Mouse (Mus musculus) liver, adult 2 months (tissue): ENCODE results near the gene Rpl19. TPM values are rescaled to one million over a fixed set of nuclear protein-coding genes. Genes with fewer than 3 reads are reported as not detected.

Experiments used
- DNase-seq: peaks from one replicate; pipeline ENCODE4 v3.0.0-alpha.2; 2011; ENCODE audit warnings: low read depth, low spot score; ENCODE audit errors: extremely low read depth
- H3K27ac ChIP-seq: fragments of 200-500 bp; replicated peaks from 2 replicates; pipeline ENCODE4 v1.5.1; 2012; ENCODE audit warnings: low read depth, mild to moderate bottlenecking, control low read depth, inconsistent platforms, low read length; ENCODE audit not compliant: insufficient read depth
- H3K27me3 ChIP-seq: fragments of 200-500 bp; 2 replicates; pipeline ENCODE4 v1.6.1; 2012; ENCODE audit warnings: mild to moderate bottlenecking, moderate library complexity, low read length, inconsistent platforms; ENCODE audit not compliant: control insufficient read depth, insufficient read depth
- H3K36me3 ChIP-seq: fragments of 200-500 bp; 2 replicates; pipeline ENCODE4 v1.6.1; 2012; ENCODE audit warnings: low read length, inconsistent platforms; ENCODE audit not compliant: control insufficient read depth, insufficient read depth
- H3K4me1 ChIP-seq: fragments of 200-500 bp; 2 replicates; pipeline ENCODE4 v1.6.1; 2011; ENCODE audit warnings: low read length; ENCODE audit not compliant: control insufficient read depth, insufficient read depth
- H3K4me3 ChIP-seq: fragments of 200-500 bp; 2 replicates; pipeline ENCODE4 v1.5.1; 2011; ENCODE audit warnings: low read depth, mild to moderate bottlenecking, control low read depth, low read length, moderate library complexity; ENCODE audit not compliant: insufficient read depth
- H3K79me2 ChIP-seq: fragments of 200-500 bp; 2 replicates; pipeline ENCODE4 v1.6.1; 2012; ENCODE audit warnings: inconsistent platforms, mild to moderate bottlenecking, low read length, moderate library complexity; ENCODE audit not compliant: control insufficient read depth, insufficient read depth
- H3K9ac ChIP-seq: fragments of 200-500 bp; 2 replicates; pipeline ENCODE4 v1.6.1; 2012; ENCODE audit warnings: low read depth, mild to moderate bottlenecking, control low read depth, inconsistent platforms, low read length
- CTCF ChIP-seq: fragments of 200-500 bp; IDR thresholded peaks from 2 replicates; pipeline ENCODE4 v1.5.1; 2011; ENCODE audit warnings: low read depth, low read length, control low read depth
- POLR2A ChIP-seq: fragments of 200-500 bp; IDR thresholded peaks from 2 replicates; pipeline ENCODE4 v1.6.1; 2011; ENCODE audit warnings: low read length, control low read depth; ENCODE audit not compliant: insufficient read depth; ENCODE audit errors: extremely low read depth
- WGBS: fragments of 180-500 bp; shearing (Covaris S2); methylation state at CpG from one replicate; pipeline ENCODE4 v1.1.7; 2018; 5-methylcytosine and 5-hydroxymethylcytosine counted together
- polyA plus RNA-seq: library from polyadenylated mRNA; depleted of rRNA; stranded (reverse); fragments of >200 nt; gene quantifications from 2 replicates; pipeline ENCODE4 v1.2.3, GENCODE M21; 2012
- total RNA-seq: library from RNA; depleted of rRNA; stranded (reverse); fragments of >200 nt; gene quantifications from 2 replicates; pipeline ENCODE4 v1.2.3, GENCODE M21; 2014

Gene Rpl19
- total and polyA plus RNA-seq, 2 experiments, result 224 to 614 TPM

GRCm38 (mm10) chr11:98030701-98031442 is 4.4 kb downstream of the Rpl19 start:
- peaks cover 7% of the 10 kb centered on the region for H3K79me2 ChIP-seq
- 71% methylated on average over 5 of the region's 5 CpGs for WGBS

GRCm38 (mm10) chr11:98031443-98031770 is 4.9 kb downstream of the Rpl19 start:
- H3K27me3 ChIP-seq, result peaks cover 5% of the 10 kb centered on the region; the same call in 1 of the 2 replicates
- WGBS, result 9% methylated on average over 5 of the region's 5 CpGs
- H3K4me3 ChIP-seq, result no peak overlapping the region
- H3K79me2 ChIP-seq, result peaks cover 7% of the 10 kb centered on the region
- no peak overlapping the region for H3K27ac ChIP-seq
- peak; percentile 46 for DNase-seq
- TF ChIP-seq CTCF (peak; percentile 73), POLR2A (no peak)
- H3K4me1 ChIP-seq, result peaks cover 3% of the 10 kb centered on the region
- no peak overlapping the region for H3K9ac ChIP-seq
- H3K36me3 ChIP-seq, result peaks cover 25% of the 10 kb centered on the region

More at GRCm38 (mm10) chr11:98030701-98031442, 4.4 kb downstream of the Rpl19 start:
- no peak for DNase-seq
- TF ChIP-seq CTCF (no peak), POLR2A (no peak)
- peaks cover 3% of the 10 kb centered on the region for H3K4me1 ChIP-seq
- no peak overlapping the region for H3K4me3 ChIP-seq
- no peak overlapping the region for H3K9ac ChIP-seq
- H3K27ac ChIP-seq, result no peak overlapping the region
- peaks cover 25% of the 10 kb centered on the region for H3K36me3 ChIP-seq
- peaks cover 2% of the 10 kb centered on the region; the same call in 1 of the 2 replicates for H3K27me3 ChIP-seq

- H3K36me3 ChIP-seq, result peaks cover 16% of the 10 kb centered on the region
- TF ChIP-seq CTCF (no peak), POLR2A (no peak)
- no peak for DNase-seq
- WGBS, result 83% methylated on average over 5 of the region's 5 CpGs
- H3K79me2 ChIP-seq, result no peaks in the 10 kb centered on the region
- H3K27me3 ChIP-seq, result peaks cover 5% of the 10 kb centered on the region; the same call in 1 of the 2 replicates
- peaks cover 3% of the 10 kb centered on the region for H3K4me1 ChIP-seq
- no peak overlapping the region for H3K9ac ChIP-seq
- H3K4me3 ChIP-seq, result no peak overlapping the region
- no peak overlapping the region for H3K27ac ChIP-seq
These were observed 7.6 kb downstream of the Rpl19 start for GRCm38 (mm10) chr11:98034061-98034460.

GRCm38 (mm10) chr11:98034840-98035239 is 8.3 kb downstream of the Rpl19 start:
- Histone ChIP-seq H3K9ac (no peak overlapping the region), H3K27ac (no peak overlapping the region), H3K4me3 (no peak overlapping the region), H3K79me2 (no peaks in the 10 kb centered on the region), H3K36me3 (peaks cover 11% of the 10 kb centered on the region), H3K4me1 (peaks cover 3% of the 10 kb centered on the region), H3K27me3 (peaks cover 5% of the 10 kb centered on the region; the same call in 1 of the 2 replicates)
- no peak for DNase-seq
- TF ChIP-seq POLR2A, result no peak
- TF ChIP-seq CTCF, result no peak
- WGBS, result 74% methylated on average over 4 of the region's 4 CpGs

GRCm38 (mm10) chr11:98035977-98036377 is 9.5 kb downstream of the Rpl19 start:
- no peak for TF ChIP-seq POLR2A
- TF ChIP-seq CTCF, result no peak
- H3K36me3 ChIP-seq, result peaks cover 2% of the 10 kb centered on the region

GRCm38 (mm10) chr11:98037871-98038270 is 11.4 kb downstream of the Rpl19 start:
- Histone ChIP-seq H3K9ac (no peak overlapping the region), H3K4me1 (peaks cover 2% of the 10 kb centered on the region; the same call in 1 of the 2 replicates), H3K27me3 (peaks cover 5% of the 10 kb centered on the region; the same call in 1 of the 2 replicates), H3K79me2 (no peaks in the 10 kb centered on the region), H3K4me3 (no peak overlapping the region), H3K27ac (no peak overlapping the region), H3K36me3 (no peaks in the 10 kb centered on the region)
- no peak for DNase-seq
- 80% methylated on average over 14 of the region's 14 CpGs for WGBS
- TF ChIP-seq CTCF (no peak), POLR2A (no peak)

More at GRCm38 (mm10) chr11:98035977-98036377, 9.5 kb downstream of the Rpl19 start:
- Histone ChIP-seq H3K79me2 (no peaks in the 10 kb centered on the region), H3K4me1 (peaks cover 3% of the 10 kb centered on the region), H3K9ac (no peak overlapping the region; the same call in 1 of the 2 replicates), H3K27me3 (peaks cover 5% of the 10 kb centered on the region; the same call in 1 of the 2 replicates), H3K4me3 (no peak overlapping the region), H3K27ac (no peak overlapping the region)
- DNase-seq, result no peak
- WGBS, result 6% methylated on average over 25 of the region's 27 CpGs
